Mouse (Mus musculus): ENCODE measurements around the gene Fhit. TPM values are rescaled to one million over a fixed set of nuclear protein-coding genes. Genes with fewer than 3 reads are reported as not detected.

The Fhit gene
- polyA plus RNA-seq (2017; shearing (Covaris generic)), result 3.7 TPM

GRCm38 (mm10) chr14:11161751-11162231 is at the start of gene Fhit:
Gene Fhit (minus strand): TSS chr14:11162035.

Other genes with a start within 250 kb of the Fhit start
- gene Gm3839, start 194.7 kb upstream of the Fhit start, polyA plus RNA-seq (2017; shearing (Covaris generic)), result 3.3 TPM

Data from activated CD4-positive, CD25-positive, alpha-beta regulatory T cell, adult 9 weeks (primary cell).